Mouse (Mus musculus): ENCODE data around the gene Cdk5. TPM values are rescaled to one million over a fixed set of nuclear protein-coding genes. Genes with fewer than 3 reads are reported as not detected.

Cdk5 gene
- total RNA-seq (2021) = 10 to 100 TPM; 19.2 to 22.8 TPM

- intact Hi-C loops (cut with DNase I) = no loop called here
- DNase-seq (ENCODE audit: low spot score) = peak; percentile 98
Measured at GRCm38 (mm10) chr5:24423129-24424003, at the start of gene Cdk5, which contains the start of gene Slc4a2. TSS of gene Cdk5 (minus strand) at chr5:24423530. TSS of gene Slc4a2 (plus strand) at chr5:24423837.

GRCm38 (mm10) chr5:24470600-24470999 lies 47.3 kb upstream of the Cdk5 start:
- DNase-seq (ENCODE audit: low spot score) = no peak
- intact Hi-C loops (cut with DNase I) = loop anchor here (1.0 to 5.0 kb wide), 4 partner anchors 15 to 203 kb away; no protein-coding TSS in a partner anchor

GRCm38 (mm10) chr5:24466762-24467161 lies 43.4 kb upstream of the Cdk5 start:
- no peak for DNase-seq (ENCODE audit: low spot score)
- intact Hi-C loops (cut with DNase I) = no loop called here

GRCm38 (mm10) chr5:24455613-24456012 lies 32.3 kb upstream of the Cdk5 start:
- intact Hi-C loops (cut with DNase I) = loop anchor here (1.0 kb wide), 1 partner anchor 15 kb away; no protein-coding TSS in a partner anchor
- no peak for DNase-seq (ENCODE audit: low spot score)

- intact Hi-C loops (cut with DNase I) = loop anchor here (1.0 kb wide), 1 partner anchor 15 kb away; no protein-coding TSS in a partner anchor
- no peak for DNase-seq (ENCODE audit: low spot score)
Measured at GRCm38 (mm10) chr5:24455076-24455475, 31.7 kb upstream of the Cdk5 start.

GRCm38 (mm10) chr5:24453985-24454303 lies 30.6 kb upstream of the Cdk5 start:
- intact Hi-C loops (cut with DNase I) = loop anchor here (5.0 kb wide), 1 partner anchor 123 kb away; the partner anchor contains the start of gene Abcf2
- no peak for DNase-seq (ENCODE audit: low spot score)

- no peak for DNase-seq (ENCODE audit: low spot score)
- intact Hi-C loops (cut with DNase I) = loop anchor here (5.0 kb wide), 1 partner anchor 124 kb away; the partner anchor contains the start of gene Abcf2
Measured at GRCm38 (mm10) chr5:24453283-24453984, 30.1 kb upstream of the Cdk5 start.

- no peak for DNase-seq (ENCODE audit: low spot score)
- intact Hi-C loops (cut with DNase I) = loop anchor here (5.0 kb wide), 1 partner anchor 125 kb away; the partner anchor contains the start of gene Abcf2
Measured at GRCm38 (mm10) chr5:24452691-24453233, 29.4 kb upstream of the Cdk5 start.

GRCm38 (mm10) chr5:24452030-24452690 lies 28.8 kb upstream of the Cdk5 start, which contains the start of gene Agap3:
TSS of gene Agap3 (plus strand) at chr5:24452177.
- intact Hi-C loops (cut with DNase I) = loop anchor here (5.0 kb wide), 1 partner anchor 125 kb away; the partner anchor contains the start of gene Abcf2
- DNase-seq (ENCODE audit: low spot score) = no peak

- intact Hi-C loops (cut with DNase I) = loop anchor here (5.0 kb wide), 1 partner anchor 126 kb away; the partner anchor contains the start of gene Abcf2
- DNase-seq (ENCODE audit: low spot score) = peak; percentile 78
Measured at GRCm38 (mm10) chr5:24451264-24452029, 28.1 kb upstream of the Cdk5 start.

- intact Hi-C loops (cut with DNase I) = no loop called here
- DNase-seq (ENCODE audit: low spot score) = peak; percentile 74
Measured at GRCm38 (mm10) chr5:24447624-24448298, 24.4 kb upstream of the Cdk5 start, which contains the start of gene Tmub1. TSS of gene Tmub1 (minus strand) at chr5:24447854.

- no peak for DNase-seq (ENCODE audit: low spot score)
Measured at GRCm38 (mm10) chr5:24446630-24447029, 23.3 kb upstream of the Cdk5 start.

GRCm38 (mm10) chr5:24445428-24446080 lies 22.2 kb upstream of the Cdk5 start:
- DNase-seq (ENCODE audit: low spot score) = no peak
- intact Hi-C loops (cut with DNase I) = no loop called here

More at GRCm38 (mm10) chr5:24446630-24447029, 23.3 kb upstream of the Cdk5 start:
- intact Hi-C loops (cut with DNase I) = no loop called here

GRCm38 (mm10) chr5:24444746-24445427 lies 21.6 kb upstream of the Cdk5 start, which contains the start of gene Fastk:
TSS of gene Fastk (minus strand) at chr5:24445287.
- intact Hi-C loops (cut with DNase I) = no loop called here
- peak; percentile 90 for DNase-seq (ENCODE audit: low spot score)

- intact Hi-C loops (cut with DNase I) = loop anchor here (2.0 kb wide), 1 partner anchor 17 kb away; no protein-coding TSS in a partner anchor
- no peak for DNase-seq (ENCODE audit: low spot score)
Measured at GRCm38 (mm10) chr5:24443927-24444326, 20.6 kb upstream of the Cdk5 start.

- intact Hi-C loops (cut with DNase I) = loop anchor here (2.0 kb wide), 1 partner anchor 16 kb away; no protein-coding TSS in a partner anchor
- no peak for DNase-seq (ENCODE audit: low spot score)
Measured at GRCm38 (mm10) chr5:24443204-24443603, 19.9 kb upstream of the Cdk5 start.

- no peak for DNase-seq (ENCODE audit: low spot score)
- intact Hi-C loops (cut with DNase I) = loop anchor here (2.0 kb wide), 1 partner anchor 15 kb away; no protein-coding TSS in a partner anchor
Measured at GRCm38 (mm10) chr5:24442029-24442428, 18.7 kb upstream of the Cdk5 start.
